Mouse (Mus musculus) hindbrain, embryonic 12.5 days (tissue): ENCODE data around the gene Sun1. TPM values are rescaled to one million over a fixed set of nuclear protein-coding genes. Genes with fewer than 3 reads are reported as not detected.

Source experiments
- ATAC-seq: fragments of 200-750 bp; cut with Nextera tagmentation; 2 replicates; pipeline ENCODE4 v1.8.0; 2017; ENCODE audit warnings: moderate TSS enrichment; ENCODE audit not compliant: low FRiP score
- H3K27ac ChIP-seq: fragments of 300-500 bp; sonication (generic); 2 replicates; pipeline ENCODE4 v1.5.1; 2016; ENCODE audit warnings: mild to moderate bottlenecking
- H3K27me3 ChIP-seq: fragments of 300-500 bp; sonication (generic); 2 replicates; pipeline ENCODE4 v1.6.1; 2016; ENCODE audit warnings: mild to moderate bottlenecking
- H3K36me3 ChIP-seq: fragments of 300-500 bp; sonication (generic); 2 replicates; pipeline ENCODE4 v1.6.1; 2016; ENCODE audit warnings: mild to moderate bottlenecking
- H3K4me1 ChIP-seq: fragments of 300-500 bp; sonication (generic); 2 replicates; pipeline ENCODE4 v1.6.1; 2016
- H3K4me2 ChIP-seq: fragments of 300-500 bp; sonication (generic); replicated peaks from 2 replicates; pipeline ENCODE4 v1.6.1; 2016; ENCODE audit warnings: mild to moderate bottlenecking
- H3K4me3 ChIP-seq: fragments of 300-500 bp; sonication (generic); 2 replicates; pipeline ENCODE4 v1.5.1; 2016; ENCODE audit warnings: mild to moderate bottlenecking
- H3K9ac ChIP-seq: fragments of 300-500 bp; sonication (generic); 2 replicates; pipeline ENCODE4 v1.6.1; 2016; ENCODE audit warnings: mild to moderate bottlenecking, moderate library complexity
- H3K9me3 ChIP-seq: fragments of 300-500 bp; sonication (generic); replicated peaks from 2 replicates; pipeline ENCODE4 v1.6.1; 2016; ENCODE audit warnings: mild to moderate bottlenecking
- WGBS: fragments of 180-500 bp; shearing (Covaris S2); methylation state at CpG from one replicate; pipeline ENCODE4 v1.1.7; 2016; 5-methylcytosine and 5-hydroxymethylcytosine counted together
- polyA plus RNA-seq: library from polyadenylated mRNA; unstranded; fragments of >200 nt; fragmentation: Nextera tagmentation; extraction: Ambion mirVana; gene quantifications from 2 replicates; pipeline ENCODE4 v1.2.1, GENCODE M21; 2016

Gene Sun1
- polyA plus RNA-seq, 1 experiment from 2014 or later = 55.3 TPM

DNA sequence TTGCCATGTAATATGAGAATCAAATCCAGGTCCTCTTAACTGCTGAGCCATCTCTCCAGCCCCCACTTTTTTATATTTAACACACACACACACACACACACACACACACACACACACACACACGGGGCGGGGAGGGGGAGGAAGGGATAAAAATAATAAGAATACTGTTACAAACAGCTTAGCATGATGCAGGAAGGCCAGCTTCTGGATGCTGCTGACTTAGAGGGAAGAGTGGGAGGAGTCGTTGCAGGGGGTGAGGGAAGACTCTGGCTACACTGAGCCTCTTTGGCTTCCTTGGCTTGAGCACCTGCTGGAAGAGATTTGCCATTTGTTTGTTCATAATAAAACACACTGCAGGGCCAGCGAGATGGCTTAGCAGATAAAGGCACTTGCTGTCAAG lies 15.5 kb upstream of the Sun1 start:
- Histone ChIP-seq H3K4me2 (no peak overlapping the region), H3K27ac (no peak overlapping the region), H3K9ac (no peak overlapping the region), H3K36me3 (peaks cover 74% of the 10 kb centered on the region), H3K9me3 (no peaks in the 10 kb centered on the region), H3K27me3 (no peaks in the 10 kb centered on the region), H3K4me1 (no peaks in the 10 kb centered on the region), H3K4me3 (no peak overlapping the region)
- 88% methylated on average over 4 of the region's 4 CpGs for WGBS
- ATAC-seq = no peak

DNA sequence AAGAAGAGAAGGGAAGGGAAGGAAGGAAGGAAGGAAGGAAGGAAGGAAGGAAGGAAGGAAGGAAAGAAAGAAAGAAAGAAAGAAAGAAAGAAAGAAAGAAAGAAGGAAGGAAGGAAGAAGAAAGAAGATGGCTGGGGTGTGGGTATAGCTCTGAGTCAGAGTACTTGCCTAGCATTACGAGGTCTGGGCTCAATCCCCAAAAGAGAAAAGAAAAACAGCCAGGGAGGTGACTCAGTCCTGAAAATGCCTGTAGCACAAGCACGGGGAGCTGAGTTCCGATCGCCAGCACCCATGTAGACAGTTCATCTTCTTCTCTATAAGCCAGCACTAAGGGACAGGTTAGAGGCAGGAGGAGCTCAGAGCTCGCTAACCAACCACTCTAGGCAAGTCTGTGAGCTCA lies 10.7 kb upstream of the Sun1 start:
- no peak overlapping the region for H3K4me2 ChIP-seq
- H3K9me3 ChIP-seq = no peaks in the 10 kb centered on the region
- no peak overlapping the region for H3K4me3 ChIP-seq
- H3K27ac ChIP-seq = no peak overlapping the region
- no peaks in the 10 kb centered on the region for H3K4me1 ChIP-seq
- H3K36me3 ChIP-seq = peaks cover 32% of the 10 kb centered on the region
- 96% methylated on average over 5 of the region's 5 CpGs for WGBS
- H3K27me3 ChIP-seq = no peaks in the 10 kb centered on the region
- H3K9ac ChIP-seq = no peak overlapping the region
- ATAC-seq = no peak

DNA sequence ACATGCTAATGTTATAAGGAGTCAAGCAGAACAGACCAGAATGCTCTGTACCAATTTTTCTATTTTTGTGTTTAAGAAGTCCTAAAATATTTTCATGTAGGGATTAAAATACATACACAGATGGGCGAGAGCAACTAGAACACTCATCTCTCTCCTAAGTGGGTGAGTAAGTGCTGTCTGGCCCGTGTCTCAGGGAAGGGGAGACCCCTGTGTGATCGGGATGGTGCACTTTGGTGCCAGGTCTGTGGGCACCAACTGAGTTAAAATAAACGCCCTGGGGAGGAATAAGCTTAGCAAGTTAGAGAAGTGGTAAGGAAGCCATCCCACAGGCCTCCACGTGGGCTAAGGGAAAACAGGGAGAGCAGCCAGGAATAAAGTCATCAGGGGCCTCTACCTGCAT lies 9.5 kb upstream of the Sun1 start:
- H3K4me2 ChIP-seq = no peak overlapping the region
- no peak overlapping the region for H3K4me3 ChIP-seq
- H3K9ac ChIP-seq = no peak overlapping the region
- no peak for ATAC-seq
- H3K4me1 ChIP-seq = no peaks in the 10 kb centered on the region
- peaks cover 20% of the 10 kb centered on the region for H3K36me3 ChIP-seq
- H3K9me3 ChIP-seq = no peaks in the 10 kb centered on the region
- 76% methylated on average over 5 of the region's 5 CpGs for WGBS
- no peak overlapping the region for H3K27ac ChIP-seq
- H3K27me3 ChIP-seq = no peaks in the 10 kb centered on the region

DNA sequence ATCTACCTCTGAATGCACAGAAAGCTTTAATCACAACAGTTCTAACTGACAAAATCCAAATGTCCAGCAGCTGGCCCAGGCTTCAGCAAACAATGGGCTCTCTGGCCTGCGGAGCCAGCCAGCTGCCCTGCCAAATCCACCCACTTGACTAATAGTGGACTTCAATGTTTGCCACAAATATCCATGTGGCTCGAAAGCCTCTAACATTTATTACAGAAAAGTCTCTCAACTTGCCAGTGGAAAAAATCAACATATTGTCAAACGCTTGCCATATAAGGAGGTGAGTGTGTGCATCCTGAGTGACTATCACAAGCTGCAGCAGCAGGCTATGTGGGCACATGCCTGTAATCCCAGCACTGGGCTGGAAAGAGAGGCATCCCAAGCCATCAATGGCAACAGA lies 1.7 kb upstream of the Sun1 start:
- peaks cover 22% of the 10 kb centered on the region for H3K4me1 ChIP-seq
- H3K27ac ChIP-seq = no peak overlapping the region
- H3K4me2 ChIP-seq = no peak overlapping the region
- WGBS = 85% methylated on average over 3 of the region's 3 CpGs
- H3K9ac ChIP-seq = no peak overlapping the region
- no peaks in the 10 kb centered on the region for H3K36me3 ChIP-seq
- no peak overlapping the region for H3K4me3 ChIP-seq
- ATAC-seq = no peak
- no peaks in the 10 kb centered on the region for H3K27me3 ChIP-seq
- no peaks in the 10 kb centered on the region for H3K9me3 ChIP-seq

DNA sequence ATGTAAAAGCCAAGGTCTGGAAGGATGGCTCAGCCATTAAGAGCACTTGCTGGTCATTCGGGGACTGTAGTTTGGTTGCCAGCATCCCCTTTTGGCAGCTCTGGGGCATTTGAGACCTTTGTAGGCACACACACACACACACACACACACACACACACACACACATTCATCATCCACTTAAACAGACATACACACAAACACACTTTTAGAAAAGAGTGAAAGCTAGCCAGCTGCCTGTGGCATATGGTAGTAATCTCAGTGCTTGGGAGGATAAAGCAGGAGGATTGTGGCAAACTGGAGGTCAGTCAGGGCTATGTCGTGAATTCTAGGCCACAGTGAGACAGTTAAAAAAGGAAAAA lies 822 bp upstream of the Sun1 start:
- 47% methylated on average over 2 of the region's 2 CpGs for WGBS
- Histone ChIP-seq H3K9me3 (no peaks in the 10 kb centered on the region), H3K36me3 (no peaks in the 10 kb centered on the region), H3K9ac (peak overlapping the region; percentile 92), H3K27ac (peak overlapping the region; percentile 80), H3K4me2 (peak overlapping the region; percentile 79), H3K27me3 (no peaks in the 10 kb centered on the region), H3K4me3 (peak overlapping the region; percentile 95), H3K4me1 (peaks cover 22% of the 10 kb centered on the region)
- no peak for ATAC-seq

DNA sequence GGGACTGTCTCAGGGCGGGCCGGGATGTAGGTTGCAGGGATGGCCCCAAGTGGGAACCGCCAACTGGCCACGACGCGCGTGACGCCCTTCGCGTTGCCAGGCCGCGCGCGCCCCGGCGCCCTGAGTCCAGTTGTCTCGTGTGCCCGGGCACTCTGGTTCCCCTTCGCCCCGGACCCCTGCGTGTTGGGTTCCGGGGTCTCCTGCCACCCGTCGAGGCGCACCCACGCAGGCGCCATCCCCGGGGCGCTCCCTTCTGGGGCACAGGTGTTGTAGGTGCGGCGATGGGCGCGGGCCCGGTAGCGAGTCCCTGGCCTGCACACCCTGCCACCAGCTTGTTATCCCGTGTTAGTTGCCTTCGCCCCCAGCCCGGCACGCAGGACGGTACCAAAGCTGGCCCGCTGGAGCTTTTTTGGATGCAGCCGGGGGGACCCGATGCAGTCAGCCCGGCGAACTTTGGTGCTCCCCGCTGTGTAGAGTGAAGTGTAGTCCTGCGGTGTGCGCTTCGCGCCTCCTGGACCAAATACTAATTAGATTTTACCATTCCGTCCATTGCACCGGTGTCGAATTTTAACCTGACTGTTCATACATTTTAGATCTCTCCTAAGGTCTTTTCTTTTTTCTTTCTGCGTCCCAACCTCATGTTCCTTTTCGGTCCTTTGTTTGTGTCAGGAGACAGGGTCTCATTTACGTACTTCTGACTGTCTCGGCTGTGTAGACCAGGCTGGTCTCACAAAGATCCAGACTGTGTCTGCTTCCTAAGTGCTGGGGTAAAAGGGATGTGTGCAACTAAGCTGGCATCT lies 533 bp downstream of the Sun1 start:
- Histone ChIP-seq H3K4me3 (peak overlapping the region; percentile 95), H3K36me3 (peaks cover 3% of the 10 kb centered on the region; the same call in 1 of the 2 replicates), H3K9me3 (no peaks in the 10 kb centered on the region), H3K27me3 (no peaks in the 10 kb centered on the region), H3K4me2 (peak overlapping the region; percentile 79), H3K9ac (peak overlapping the region; percentile 92), H3K4me1 (peaks cover 25% of the 10 kb centered on the region), H3K27ac (peak overlapping the region; percentile 52; the same call in 1 of the 2 replicates)
- WGBS = 1% methylated on average over 52 of the region's 57 CpGs
- peak; percentile 51; the same call in 1 of the 2 replicates for ATAC-seq

DNA sequence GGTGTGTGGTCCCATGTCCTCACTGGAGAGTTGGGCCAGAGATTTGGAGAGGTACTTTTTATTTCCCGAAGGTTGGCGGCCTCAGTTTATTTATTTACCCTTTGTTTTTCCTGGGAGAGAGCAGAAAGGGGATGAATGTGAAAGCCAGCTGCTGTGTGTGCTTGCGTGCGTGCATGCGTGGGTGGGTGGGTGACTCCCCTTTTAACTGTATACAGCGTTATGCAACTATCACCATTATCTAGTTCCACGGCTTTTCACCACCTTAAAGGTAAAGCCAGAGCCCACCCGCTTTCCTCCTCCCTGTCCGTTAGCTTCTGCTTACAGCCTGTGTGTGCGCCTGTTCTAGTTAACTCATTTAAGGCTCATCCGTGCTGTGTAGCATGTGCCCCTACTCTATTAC lies 1.7 kb downstream of the Sun1 start:
- peak overlapping the region; percentile 92 for H3K9ac ChIP-seq
- no peak for ATAC-seq
- 78% methylated on average over 11 of the region's 11 CpGs for WGBS
- H3K36me3 ChIP-seq = peaks cover 3% of the 10 kb centered on the region; the same call in 1 of the 2 replicates
- no peaks in the 10 kb centered on the region for H3K27me3 ChIP-seq
- H3K9me3 ChIP-seq = no peaks in the 10 kb centered on the region
- peak overlapping the region; percentile 79 for H3K4me2 ChIP-seq
- peak overlapping the region; percentile 95; the same call in 1 of the 2 replicates for H3K4me3 ChIP-seq
- H3K4me1 ChIP-seq = peaks cover 32% of the 10 kb centered on the region
- H3K27ac ChIP-seq = no peak overlapping the region

DNA sequence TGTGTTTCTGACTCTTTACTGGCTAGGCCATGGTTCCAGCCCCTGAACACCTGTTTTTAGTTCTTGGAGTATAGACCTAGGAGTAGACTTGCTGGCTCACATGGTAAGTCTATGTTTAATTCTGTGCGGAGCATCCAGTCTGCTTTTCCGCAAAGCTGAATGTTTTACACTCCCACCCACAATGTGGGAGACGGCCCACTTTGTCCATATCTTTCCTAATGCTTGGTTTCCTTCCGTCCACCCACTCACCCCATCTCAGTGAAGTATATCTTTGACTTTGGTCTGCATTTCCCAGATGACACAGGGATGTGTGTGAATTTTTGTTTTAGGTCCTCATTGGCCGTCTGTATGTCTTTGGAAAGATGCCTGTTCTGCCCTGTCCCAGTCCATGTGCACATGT lies 2.9 kb downstream of the Sun1 start:
- WGBS = 92% methylated on average over 5 of the region's 5 CpGs
- ATAC-seq = no peak
- Histone ChIP-seq H3K9me3 (no peaks in the 10 kb centered on the region), H3K9ac (no peak overlapping the region), H3K27me3 (no peaks in the 10 kb centered on the region), H3K36me3 (peaks cover 3% of the 10 kb centered on the region; the same call in 1 of the 2 replicates), H3K4me2 (no peak overlapping the region), H3K27ac (no peak overlapping the region), H3K4me1 (peaks cover 32% of the 10 kb centered on the region), H3K4me3 (no peak overlapping the region)

DNA sequence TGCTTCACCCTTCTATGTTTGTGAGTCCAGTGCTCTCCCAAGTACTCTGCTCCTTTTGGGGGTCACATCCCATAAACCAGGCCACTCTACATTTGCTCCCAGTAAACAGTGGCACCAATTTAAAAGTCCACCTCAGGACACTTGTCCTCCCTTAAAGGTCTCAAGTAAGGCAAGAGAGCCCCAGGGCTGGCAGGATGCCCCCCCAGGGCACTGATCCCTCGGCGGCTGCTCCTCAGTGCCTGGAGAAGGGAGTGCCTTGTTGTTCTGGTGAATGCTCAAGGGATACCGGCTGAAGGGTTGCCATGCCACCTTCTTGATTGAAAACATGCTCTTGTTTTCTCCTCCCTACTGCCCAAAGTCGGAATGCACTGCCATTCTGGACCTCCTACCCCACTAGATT lies 5.6 kb downstream of the Sun1 start:
- 65% methylated on average over 4 of the region's 4 CpGs for WGBS
- Histone ChIP-seq H3K27me3 (no peaks in the 10 kb centered on the region), H3K4me2 (no peak overlapping the region), H3K36me3 (peaks cover 26% of the 10 kb centered on the region), H3K27ac (no peak overlapping the region), H3K4me3 (no peak overlapping the region), H3K4me1 (peaks cover 26% of the 10 kb centered on the region), H3K9me3 (no peaks in the 10 kb centered on the region), H3K9ac (peak overlapping the region; percentile 32; the same call in 1 of the 2 replicates)
- no peak for ATAC-seq

DNA sequence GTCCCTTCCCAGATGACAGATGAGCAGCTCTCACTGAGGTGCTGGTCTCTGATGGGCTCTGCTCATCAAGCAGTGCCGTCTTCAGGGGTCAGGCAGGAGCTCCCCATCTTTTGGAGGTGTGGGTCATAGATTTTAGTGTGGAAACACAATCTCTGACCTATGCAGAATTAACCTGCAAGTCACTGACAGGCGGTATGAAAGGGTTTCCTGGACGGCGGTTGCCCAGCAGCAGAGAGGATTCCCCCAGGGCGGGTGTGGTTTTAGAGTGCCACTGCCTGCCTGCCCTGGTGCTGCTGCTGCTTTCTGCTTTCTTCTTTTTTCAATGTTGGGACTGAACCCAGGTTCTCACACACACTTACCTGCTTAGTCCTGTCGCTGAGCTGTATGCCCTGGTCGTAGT lies 6.1 kb downstream of the Sun1 start:
- H3K27me3 ChIP-seq = no peaks in the 10 kb centered on the region
- no peak overlapping the region for H3K27ac ChIP-seq
- H3K36me3 ChIP-seq = peaks cover 26% of the 10 kb centered on the region
- WGBS = 75% methylated on average over 7 of the region's 7 CpGs
- H3K9ac ChIP-seq = peak overlapping the region; percentile 32; the same call in 1 of the 2 replicates
- no peak for ATAC-seq
- H3K4me3 ChIP-seq = no peak overlapping the region
- peaks cover 21% of the 10 kb centered on the region for H3K4me1 ChIP-seq
- no peaks in the 10 kb centered on the region for H3K9me3 ChIP-seq
- H3K4me2 ChIP-seq = no peak overlapping the region

DNA sequence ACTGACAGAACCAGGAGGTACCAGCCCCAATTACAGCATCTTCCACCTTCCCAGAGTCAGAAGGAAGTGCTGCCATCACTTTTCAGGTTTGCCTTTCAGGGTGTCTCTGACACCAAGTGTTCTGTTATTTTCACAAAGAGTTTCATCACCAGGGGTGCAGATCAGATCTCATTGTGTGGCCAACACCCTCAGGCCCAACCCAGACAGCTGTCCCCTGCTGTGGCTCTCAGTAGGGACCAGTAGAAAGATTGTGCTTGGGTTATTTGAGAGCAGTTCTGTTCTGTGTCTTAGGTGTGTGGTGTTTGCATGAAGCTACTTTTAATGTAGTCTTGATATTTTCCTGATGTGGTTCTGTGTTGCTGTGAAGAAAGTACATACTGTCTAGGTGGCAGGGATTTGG lies 7.7 kb downstream of the Sun1 start:
- H3K4me2 ChIP-seq = no peak overlapping the region
- H3K27me3 ChIP-seq = no peaks in the 10 kb centered on the region
- no peak overlapping the region for H3K27ac ChIP-seq
- H3K4me3 ChIP-seq = no peak overlapping the region
- no peak for ATAC-seq
- H3K9ac ChIP-seq = no peak overlapping the region
- peaks cover 34% of the 10 kb centered on the region for H3K36me3 ChIP-seq
- peaks cover 11% of the 10 kb centered on the region for H3K4me1 ChIP-seq
- no peaks in the 10 kb centered on the region for H3K9me3 ChIP-seq

DNA sequence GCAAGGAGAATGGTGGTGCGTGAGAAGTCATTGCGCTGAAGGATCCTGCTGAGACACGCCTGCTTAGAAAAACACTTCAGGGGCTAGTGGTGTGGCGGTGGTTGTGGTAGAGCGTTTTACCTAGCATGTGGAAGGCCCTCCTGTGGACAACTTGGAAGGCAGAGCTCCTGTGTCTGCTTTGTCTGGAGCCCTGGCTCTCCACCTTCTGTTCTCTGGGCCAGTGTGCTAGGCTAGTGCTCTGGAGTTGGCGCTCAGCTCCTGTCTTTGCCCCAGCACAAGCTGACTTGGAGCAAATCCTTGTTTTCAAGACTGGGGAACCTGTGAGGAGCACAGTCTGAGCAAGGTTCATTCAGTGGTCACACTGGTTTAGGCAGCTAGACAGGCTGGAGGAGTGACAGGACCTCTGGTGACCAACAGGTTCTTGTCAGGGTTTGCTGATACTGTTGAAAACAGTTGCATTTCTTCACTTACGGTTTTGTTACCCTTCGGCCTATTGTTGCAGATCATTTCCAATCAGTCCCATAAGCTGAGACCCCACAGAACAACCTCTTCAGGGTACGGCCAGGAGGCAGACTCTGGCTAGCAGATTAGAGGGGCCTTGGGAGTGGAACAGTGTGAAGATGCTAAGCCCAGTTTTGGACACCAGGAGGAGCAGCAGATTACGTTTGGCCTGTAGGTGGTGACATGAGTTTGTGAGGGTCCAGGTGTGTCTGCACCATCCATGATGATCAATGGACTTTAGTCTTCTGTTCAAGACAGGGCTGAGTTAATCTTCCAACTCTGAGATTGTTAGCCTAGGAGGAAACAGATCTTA lies 8.6 kb downstream of the Sun1 start:
- ATAC-seq = no peak
- H3K4me1 ChIP-seq = peaks cover 11% of the 10 kb centered on the region
- no peak overlapping the region for H3K4me2 ChIP-seq
- H3K27me3 ChIP-seq = no peaks in the 10 kb centered on the region
- no peak overlapping the region for H3K9ac ChIP-seq
- 91% methylated on average over 10 of the region's 10 CpGs for WGBS
- H3K27ac ChIP-seq = no peak overlapping the region
- peaks cover 34% of the 10 kb centered on the region for H3K36me3 ChIP-seq
- H3K4me3 ChIP-seq = no peak overlapping the region
- no peaks in the 10 kb centered on the region for H3K9me3 ChIP-seq
